23 mouse cellular contexts compared by ENCODE assay signal in genomic region chr4:105304166-105304565, GRCm38 (mm10).
A peak's percentile ranks its signal among the peaks of the same experiment; 100 is the strongest.
DNase-seq lines count a peak whose midpoint lies in the region; ATAC-seq and TF ChIP-seq lines count a peak whose summit lies in the region.
"Had no signal": no experiment of that assay in that cellular context is flagged by ENCODE, and none has a peak within 500 bp of the region (broad histone marks: within the 10 kb centered on the region; RNA-seq: fewer than 3 reads in every experiment).

No protein-coding gene starts in this region.

- H3K4me2 ChIP-seq in kidney, embryonic 16.5 days (replicated peaks; ENCODE audit: low read depth, low read length), result no peak overlapping the region
- H3K4me2 ChIP-seq: embryonic facial prominence, embryonic 12.5 days; forebrain, embryonic 13.5 days had no signal

- no peaks in the 10 kb centered on the region for H3K36me3 ChIP-seq in kidney, adult 2 months (ENCODE audit: control insufficient read depth, insufficient read depth, low read length)
- no peaks in the 10 kb centered on the region for H3K36me3 ChIP-seq in kidney, embryonic 16.5 days (ENCODE audit: insufficient read depth, low read length)
- H3K36me3 ChIP-seq: embryonic facial prominence, embryonic 10.5 days; embryonic facial prominence, embryonic 12.5 days; G1E had no signal

- H3K27ac ChIP-seq in gastrocnemius, adult 2 months, result 0 out of 2 replicates have a peak overlapping the region, but pooled peaks have one; percentile 2
- H3K27ac ChIP-seq in kidney, adult 2 months (ENCODE audit: insufficient read depth, low read depth, low read length), result 0 out of 2 replicates have a peak overlapping the region, but pooled peaks have one; percentile 40
- H3K27ac ChIP-seq in kidney, embryonic 16.5 days (ENCODE audit: low read length), result no peak overlapping the region
- H3K27ac ChIP-seq: embryonic facial prominence, embryonic 10.5 days; embryonic facial prominence, embryonic 12.5 days; forebrain, embryonic 13.5 days had no signal

- H3K9ac ChIP-seq in kidney, embryonic 16.5 days (replicated peaks; ENCODE audit: low read length), result no peak overlapping the region
- H3K9ac ChIP-seq: embryonic facial prominence, embryonic 12.5 days; forebrain, embryonic 13.5 days had no signal

- H3K4me3 ChIP-seq in gastrocnemius, adult 2 months, result no peak overlapping the region
- no peak overlapping the region for H3K4me3 ChIP-seq in kidney, adult 2 months (ENCODE audit: insufficient read depth, low read depth, low read length)
- H3K4me3 ChIP-seq in kidney, embryonic 16.5 days (ENCODE audit: low read length), result no peak overlapping the region
- H3K4me3 ChIP-seq: embryonic facial prominence, embryonic 10.5 days; embryonic facial prominence, embryonic 12.5 days; forebrain, embryonic 13.5 days had no signal

- intact Hi-C loops in gastrocnemius, adult 2 months (cut with DNase I), result no loop called here

- peaks cover 3% of the 10 kb centered on the region; the same call in 1 of the 2 replicates for H3K9me3 ChIP-seq in kidney, embryonic 16.5 days (ENCODE audit: low read length)
- H3K9me3 ChIP-seq: embryonic facial prominence, embryonic 12.5 days had no signal

- peak; percentile 53 to 78 for DNase-seq in adrenal gland, adult (ENCODE audit: inconsistent age in 2 of 2, low spot score in 1 of 2)
- DNase-seq in adrenal gland, postnatal 4 days (ENCODE audit: low spot score in 2 of 2), result no peak
- DNase-seq in adrenal gland, adult 8-10 months, result peak; percentile 30
- DNase-seq in adrenal gland, postnatal 10 days, result no peak
- no peak for DNase-seq in gastrocnemius, adult 2 months
- DNase-seq in gastrocnemius, postnatal 10 days, result no peak
- DNase-seq in kidney, adult 2 months, result no peak
- DNase-seq: B cell, adult 2 months; cerebellum, adult 11-12 months; cerebellum, adult 2 months; cerebellum, adult 9-10 months; cerebellum, postnatal 10 days; cerebellum, postnatal 25 days had no signal

- TF ChIP-seq CTCF in gastrocnemius, adult 2 months (IDR thresholded peaks at IDR 0.05), result no peak
- TF ChIP-seq CTCF in kidney, adult 2 months (conservative IDR thresholded peaks at IDR 0.05; ENCODE audit: insufficient read depth, insufficient read length, low read depth, low read length), result no peak

- no peaks in the 10 kb centered on the region; the same call in 1 of the 2 replicates for H3K4me1 ChIP-seq in kidney, adult 2 months (ENCODE audit: control insufficient read depth, insufficient read depth, low read length)
- H3K4me1 ChIP-seq in kidney, embryonic 16.5 days (ENCODE audit: insufficient read depth, low read length), result no peaks in the 10 kb centered on the region
- H3K4me1 ChIP-seq: embryonic facial prominence, embryonic 10.5 days; embryonic facial prominence, embryonic 12.5 days; forebrain, embryonic 13.5 days had no signal

- 52% methylated on average over 2 of the region's 2 CpGs for WGBS in kidney, adult 2 months
- 39% methylated on average over 2 of the region's 2 CpGs for WGBS in kidney, embryonic 16.5 days

- TF ChIP-seq POLR2A in kidney, adult 2 months (IDR thresholded peaks at IDR 0.05; ENCODE audit: low read depth, low read length), result no peak

- no peak for ATAC-seq in kidney, embryonic 16.5 days (ENCODE audit: low FRiP score, low TSS enrichment)
- ATAC-seq: activated CD4-positive, CD25-positive, alpha-beta regulatory T cell, adult 4 months; CD4-positive, CD25-positive, alpha-beta regulatory T cell, adult 4 months; forebrain, embryonic 13.5 days; forebrain, embryonic 16.5 days; Patski had no signal

- H3K27me3 ChIP-seq in kidney, adult 2 months (replicated peaks; ENCODE audit: control insufficient read depth, insufficient read depth, low read length), result no peaks in the 10 kb centered on the region
- no peaks in the 10 kb centered on the region for H3K27me3 ChIP-seq in kidney, embryonic 16.5 days (ENCODE audit: insufficient read depth, low read length)
- H3K27me3 ChIP-seq: CH12.LX; embryonic facial prominence, embryonic 12.5 days; forebrain, embryonic 13.5 days; Patski had no signal

Comparison
In these comparisons a context has a peak if more than half of its experiments do, and no peak if none do; other contexts are left out.
1. DNase-seq: peak in adrenal gland, adult (2 of 2) and adrenal gland, adult 8-10 months (single experiment); none in adrenal gland, postnatal 4 days (0 of 2), adrenal gland, postnatal 10 days (single experiment), gastrocnemius, adult 2 months (single experiment), gastrocnemius, postnatal 10 days (single experiment) and kidney, adult 2 months (single experiment).